Mouse (Mus musculus) frontal cortex, postnatal 10 days (tissue): ENCODE results near the gene Oas2.
"Not testable (repeated sequence)": the region's sequence is repeated elsewhere in the genome, so short reads cannot be mapped to it uniquely, and the experiment has no call there.

Experiments
- DNase-seq, 2 experiments: peaks; one replicate each; pipeline ENCODE4 v3.0.0; 2022; ENCODE audit warnings: low spot score in 2 of 2, mixed read lengths in 1 of 2

Gene Oas2

GRCm38 (mm10) chr5:120749688-120750087 lies at the start of gene Oas2:
Gene Oas2 (minus strand): TSS chr5:120749853.
- DNase-seq = no peak

GRCm38 (mm10) chr5:120798943-120799342 lies 49.3 kb upstream of the Oas2 start:
- DNase-seq = not testable (repeated sequence)

GRCm38 (mm10) chr5:120798147-120798546 lies 48.5 kb upstream of the Oas2 start:
- not testable (repeated sequence) for DNase-seq

DNA sequence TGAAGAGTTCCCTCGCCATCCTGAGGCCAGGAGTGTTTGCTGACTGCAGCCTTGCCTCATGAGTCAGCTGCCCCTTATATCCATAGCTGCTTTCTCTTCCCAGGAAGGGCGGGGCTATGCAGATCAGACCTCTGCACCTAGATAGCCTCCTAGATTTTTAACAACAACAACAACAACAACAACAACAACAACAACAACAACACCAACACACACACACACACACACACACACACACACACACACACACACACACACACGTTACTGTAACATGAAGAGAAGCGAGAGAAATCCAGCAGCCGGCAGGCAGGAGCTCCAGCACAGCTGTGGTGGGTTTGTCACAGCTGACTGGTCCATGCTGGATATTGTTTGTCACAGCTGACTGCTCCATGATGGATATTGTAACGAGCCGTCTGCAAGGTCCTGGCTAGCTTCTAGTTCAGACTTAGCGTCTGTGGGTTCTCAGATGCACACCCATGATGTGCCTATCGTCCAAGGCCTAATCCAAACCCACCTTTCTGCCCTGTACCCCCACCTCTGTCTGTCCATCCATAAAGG lies 45.9 kb upstream of the Oas2 start, which contains the start of gene Oas1e:
Oas1e (minus strand) TSS at position 51 of the 555 bp plus-strand sequence.
- not testable (repeated sequence) for DNase-seq

- DNase-seq = peak in 1 of 2 experiments; percentile 16
These were observed 43.4 kb upstream of the Oas2 start for GRCm38 (mm10) chr5:120793043-120793442.

DNA sequence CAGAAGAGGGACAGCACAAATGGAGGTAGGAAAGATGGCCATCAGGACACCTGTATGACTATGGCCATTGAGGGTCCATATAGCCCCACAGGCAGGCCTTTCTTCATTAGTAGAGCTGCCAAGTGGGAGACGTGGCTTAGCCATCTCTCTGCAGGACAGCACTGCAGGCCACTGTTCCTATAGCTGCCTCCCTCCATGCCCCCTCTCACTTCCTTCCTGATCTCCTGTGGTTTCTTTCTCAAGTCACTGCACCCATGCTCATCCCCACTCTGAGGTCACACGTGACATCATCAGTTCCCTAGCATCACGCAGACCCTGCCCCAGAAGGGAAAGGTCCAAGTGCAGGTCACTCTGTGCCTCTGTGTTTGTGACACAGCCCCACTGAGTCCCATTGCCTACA lies 37.4 kb upstream of the Oas2 start:
- no peak for DNase-seq

DNA sequence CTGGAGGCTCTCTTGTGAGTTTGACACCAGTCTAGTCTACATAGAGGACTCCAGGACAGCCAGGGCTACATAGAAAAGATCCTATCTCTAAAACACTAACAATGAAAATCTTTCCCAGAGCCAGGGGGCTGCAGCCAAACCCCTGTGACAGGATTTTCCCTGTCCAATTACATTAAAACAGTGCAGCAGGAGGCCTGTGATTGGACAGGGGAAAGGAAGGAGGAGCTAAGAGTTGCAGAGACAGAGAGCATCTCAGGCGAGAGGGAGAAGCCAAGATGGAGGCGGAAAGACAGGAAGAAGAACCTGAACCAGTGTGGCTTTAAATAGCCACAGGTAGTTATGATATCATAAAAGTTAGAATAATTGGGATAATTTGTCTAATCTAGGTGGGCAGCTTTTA lies 32.8 kb upstream of the Oas2 start:
- DNase-seq = no peak

DNA sequence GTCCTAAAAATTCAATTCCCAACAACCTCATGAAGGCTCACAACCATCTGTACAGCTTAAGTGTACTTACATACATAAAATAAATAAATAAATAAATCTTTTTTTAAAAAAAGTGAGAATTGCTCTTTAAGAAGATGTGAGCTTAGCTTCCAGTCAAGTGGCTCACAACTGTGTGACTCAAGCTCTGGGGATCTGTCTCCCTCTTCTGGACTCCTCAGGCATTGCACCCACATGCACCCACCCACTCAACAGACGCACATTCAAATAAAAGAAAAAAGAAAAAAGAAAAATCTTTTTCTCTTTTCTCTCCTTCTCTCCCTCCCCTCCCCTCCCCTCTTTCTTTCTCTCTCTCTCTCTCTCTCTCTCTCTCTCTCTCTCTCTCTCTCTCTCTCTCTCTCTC lies 32.0 kb upstream of the Oas2 start:
- DNase-seq = no peak

GRCm38 (mm10) chr5:120779922-120780321 lies 30.3 kb upstream of the Oas2 start:
- DNase-seq = no peak

DNA sequence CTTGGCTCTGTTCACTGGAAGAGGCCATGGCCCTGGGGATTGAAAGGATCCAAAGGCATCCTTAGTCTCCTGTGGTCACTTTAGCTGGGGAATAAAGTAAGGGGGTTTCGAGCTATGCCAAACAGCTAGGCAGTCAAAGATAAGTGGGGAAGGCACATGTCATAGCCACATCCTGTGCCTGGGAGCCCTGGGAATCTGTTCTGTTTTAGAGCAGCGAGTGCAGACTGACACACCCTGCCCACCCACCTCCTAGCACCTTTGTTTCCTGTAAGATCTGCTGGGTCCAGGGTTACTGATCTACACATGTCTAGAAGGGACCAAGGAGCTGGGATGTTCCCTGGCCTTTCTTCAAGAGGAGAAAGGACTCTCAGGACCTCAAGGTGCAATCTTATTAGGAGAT lies 29.3 kb upstream of the Oas2 start:
- no peak for DNase-seq

DNA sequence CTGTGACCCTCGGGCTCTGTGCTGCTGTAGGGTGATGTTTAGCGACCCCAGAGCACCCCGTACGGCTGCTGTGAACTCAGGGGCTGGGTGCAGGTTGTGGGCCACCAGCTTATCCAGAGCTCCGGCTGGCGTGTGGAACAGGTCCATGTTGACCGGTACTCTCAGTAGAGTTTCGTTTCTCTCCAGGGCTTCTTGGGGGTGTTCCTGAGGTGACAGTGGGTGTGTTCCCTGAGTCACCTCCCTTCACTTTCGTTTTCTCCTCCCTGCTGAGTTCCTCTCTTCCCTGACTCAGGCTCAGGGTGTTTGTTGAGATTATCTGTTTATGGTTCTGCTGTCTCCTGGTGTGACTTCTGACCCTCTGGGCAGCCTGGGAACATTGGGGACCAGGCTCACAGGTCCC lies 27.8 kb upstream of the Oas2 start, which contains the start of gene Oas3:
Oas3 (minus strand) TSS at position 184 of the 400 bp plus-strand sequence.
- no peak for DNase-seq

DNA sequence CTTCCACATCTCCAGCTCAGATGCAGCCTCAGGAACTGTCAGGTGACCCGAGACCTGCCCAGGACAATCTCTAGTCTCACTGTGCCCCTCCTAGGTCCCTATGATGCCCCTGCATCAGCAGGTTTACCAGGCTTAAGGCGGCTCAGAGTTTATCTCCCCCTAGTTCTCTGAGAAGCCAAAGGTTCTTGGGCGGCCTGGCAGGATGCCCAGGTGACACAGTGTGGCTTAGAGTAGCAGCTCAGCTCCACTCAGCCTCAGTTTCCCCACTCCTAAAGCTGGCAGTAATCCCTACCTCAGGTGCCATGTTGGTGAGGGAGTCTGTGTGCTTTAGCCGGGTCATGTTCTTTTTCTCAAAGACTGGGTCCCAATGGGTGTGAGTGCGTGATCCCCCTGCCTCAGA lies 27.1 kb upstream of the Oas2 start:
- DNase-seq = no peak

GRCm38 (mm10) chr5:120775287-120775985 lies 25.8 kb upstream of the Oas2 start:
- DNase-seq = no peak

DNA sequence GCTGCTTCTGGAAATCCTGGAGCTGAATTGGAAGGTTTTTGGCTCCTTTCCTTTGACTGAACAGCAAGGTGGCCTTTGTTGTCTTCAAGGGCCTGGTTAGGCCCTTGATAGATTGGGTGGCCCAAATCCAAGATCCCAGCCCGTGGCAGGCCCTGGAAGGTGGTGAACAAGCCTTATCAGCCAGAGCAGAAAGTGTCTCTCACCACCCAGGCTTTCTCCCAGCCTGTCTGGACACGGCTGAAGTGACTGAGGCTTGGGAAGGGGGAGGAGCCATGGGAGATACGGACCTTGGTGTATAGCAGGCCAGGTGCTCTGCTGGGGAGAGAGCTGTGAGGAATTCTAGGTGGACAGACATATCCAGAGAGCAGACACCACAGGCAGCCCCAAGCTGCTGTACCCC lies 19.7 kb upstream of the Oas2 start:
- no peak for DNase-seq

DNA sequence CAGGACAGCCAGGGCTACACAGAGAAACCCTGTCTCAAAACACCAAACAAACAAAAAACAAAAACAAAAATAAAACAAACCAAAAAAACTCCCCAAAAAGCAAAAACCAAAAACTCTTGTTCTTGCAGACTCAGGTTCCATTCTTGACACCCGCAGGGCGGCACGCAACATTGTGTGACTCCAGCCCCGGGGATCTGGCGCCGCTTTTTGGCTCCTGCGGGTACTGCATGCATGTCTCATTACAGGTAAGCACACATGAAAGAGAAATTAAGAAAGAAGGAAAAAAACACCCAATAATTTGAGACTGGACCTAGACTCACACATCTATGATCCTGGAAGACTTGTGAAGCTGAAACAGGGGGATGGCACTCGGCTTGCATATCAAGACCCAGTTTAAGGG lies 15.4 kb upstream of the Oas2 start:
- no peak for DNase-seq

GRCm38 (mm10) chr5:120761901-120762300 lies 12.2 kb upstream of the Oas2 start:
- DNase-seq = no peak

- DNase-seq = no peak
These were observed 4.6 kb upstream of the Oas2 start for GRCm38 (mm10) chr5:120754215-120754614.

DNA sequence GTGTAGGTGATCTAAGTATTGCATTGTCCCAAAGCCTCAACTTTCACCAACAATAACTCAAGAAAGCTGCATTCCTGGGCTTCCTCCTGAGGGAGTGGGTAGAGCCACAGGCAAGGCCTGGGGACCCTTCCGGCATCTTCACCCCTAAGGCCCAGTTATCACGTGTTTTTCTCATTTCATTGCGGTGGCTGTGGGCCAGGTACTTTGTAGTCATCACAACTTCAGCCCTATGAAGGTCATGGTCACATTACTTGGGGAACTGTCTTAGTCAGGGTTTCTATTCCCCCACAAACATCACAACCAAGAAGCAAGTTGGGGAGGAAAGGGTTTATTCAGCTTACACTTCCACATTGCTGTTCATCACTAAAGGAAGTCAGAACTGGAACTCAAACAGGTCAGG lies 3.1 kb upstream of the Oas2 start:
- no peak for DNase-seq

DNA sequence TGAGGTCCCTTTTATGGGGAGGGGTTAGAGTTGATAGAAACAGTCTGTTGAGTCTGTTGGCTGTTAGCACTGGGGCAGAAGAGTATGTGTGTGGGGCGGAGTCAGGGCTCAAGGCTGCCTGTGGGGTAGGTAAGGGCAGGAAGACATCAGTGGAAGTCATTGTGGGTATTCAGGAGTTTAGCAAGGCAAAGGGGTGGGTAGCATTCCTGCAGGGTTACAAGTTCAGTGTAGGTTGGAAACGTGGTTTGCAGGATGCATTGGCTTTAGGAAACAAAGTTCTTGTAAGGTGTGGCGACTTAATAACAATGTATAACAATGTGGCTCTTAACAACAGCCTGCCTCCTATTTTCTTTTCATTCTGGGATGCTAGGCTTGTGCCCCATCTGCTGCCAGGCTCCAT lies 1.6 kb upstream of the Oas2 start:
- no peak for DNase-seq

DNA sequence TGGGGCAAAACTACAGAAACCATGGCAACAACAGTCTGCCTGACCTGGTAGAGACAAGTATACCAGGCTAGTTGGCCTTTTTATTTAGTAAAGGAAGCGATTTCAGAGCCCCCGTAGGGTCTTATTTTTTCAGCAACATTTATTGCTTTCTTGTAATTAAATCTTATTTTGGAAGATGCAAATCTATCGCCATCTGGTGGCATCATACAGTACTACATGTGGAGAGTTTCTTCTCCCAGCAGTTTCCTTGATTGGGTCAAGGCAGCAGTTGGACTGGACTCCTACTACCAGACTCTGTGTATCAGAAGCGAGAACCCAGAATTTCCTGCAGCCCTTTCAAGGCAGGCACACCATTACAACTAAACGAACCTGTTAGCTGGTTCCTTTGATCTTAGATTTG lies 3.2 kb downstream of the Oas2 start:
- peak in 1 of 2 experiments; percentile 56 for DNase-seq

- no peak for DNase-seq
These were observed 7.5 kb downstream of the Oas2 start for GRCm38 (mm10) chr5:120742125-120742524.

DNA sequence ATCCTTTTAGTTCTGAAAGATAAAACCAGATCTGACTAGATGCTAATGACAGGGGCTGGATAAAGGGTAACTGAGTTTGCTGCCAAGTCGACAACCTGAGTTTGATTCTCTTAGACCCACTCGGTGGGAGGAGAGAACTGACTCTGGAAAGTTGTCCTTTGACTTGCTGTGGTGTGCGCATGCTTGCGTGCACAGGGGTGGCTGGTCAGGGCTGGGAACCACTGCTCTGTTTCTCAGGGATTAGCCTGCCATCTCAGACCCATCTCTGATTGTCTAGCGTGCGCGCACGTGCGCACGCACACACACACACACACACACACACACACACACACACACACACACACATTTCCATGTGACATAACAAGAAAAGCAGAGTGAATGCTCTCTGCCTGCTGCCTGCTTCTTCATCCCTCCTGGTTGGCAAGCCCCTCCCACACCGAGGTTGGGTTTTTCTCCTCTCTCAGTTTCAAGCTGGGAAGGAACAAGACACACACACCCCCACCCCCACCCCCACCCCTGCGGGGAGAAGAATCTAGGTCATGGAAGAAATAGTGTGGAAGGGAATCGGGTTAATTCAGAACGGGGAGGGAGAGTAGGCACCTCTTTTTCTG lies 15.2 kb downstream of the Oas2 start:
- DNase-seq = peak; percentile 35 to 36

DNA sequence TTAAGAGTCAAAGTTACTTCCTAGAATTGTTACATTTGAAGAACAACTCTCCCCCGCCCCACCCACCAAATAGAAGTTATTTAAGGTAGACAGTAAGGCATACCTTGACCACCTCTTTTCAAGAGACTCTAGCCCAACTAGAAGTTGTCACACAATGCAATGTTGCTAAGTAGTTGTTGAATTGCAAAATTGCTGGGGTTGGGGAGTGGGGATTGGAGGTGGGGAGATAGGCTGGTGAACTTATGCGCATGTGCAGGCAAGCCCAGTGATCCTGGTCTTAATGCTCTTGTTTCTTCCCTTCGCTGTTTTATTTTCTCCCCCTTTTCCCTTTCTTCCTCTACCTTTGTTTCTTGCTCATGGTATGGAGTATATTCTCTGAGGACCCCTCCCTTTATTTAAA lies 16.0 kb downstream of the Oas2 start:
- DNase-seq = no peak
